Mouse (Mus musculus): Measurements from ENCODE around the gene Iqck. TPM values are rescaled to one million over a fixed set of nuclear protein-coding genes. Genes with fewer than 3 reads are reported as not detected.

The Iqck gene
- polyA plus RNA-seq, 1 experiment from 2014 or later = 3.8 TPM

GRCm38 (mm10) chr7:119002501-119002900 is 146.9 kb downstream of the Iqck start:
- H3K36me3 ChIP-seq (ENCODE audit: control insufficient read depth, insufficient read depth, low read length) = no peaks in the 10 kb centered on the region
- H3K9ac ChIP-seq (ENCODE audit: low read depth, low read length) = no peak overlapping the region
- ATAC-seq = no peak
- no peak overlapping the region for H3K27ac ChIP-seq (ENCODE audit: low read depth, low read length)
- WGBS = 45% methylated on average over 2 of the region's 2 CpGs
- H3K4me1 ChIP-seq (ENCODE audit: control insufficient read depth, insufficient read depth, low read depth, low read length) = no peaks in the 10 kb centered on the region
- no peak overlapping the region for H3K4me2 ChIP-seq (ENCODE audit: low read length)
- H3K27me3 ChIP-seq (replicated peaks; ENCODE audit: control insufficient read depth, insufficient read depth, low read length) = no peaks in the 10 kb centered on the region
- H3K4me3 ChIP-seq (ENCODE audit: low read length) = no peak overlapping the region
- no peaks in the 10 kb centered on the region for H3K9me3 ChIP-seq (ENCODE audit: control insufficient read depth, low read length)

DNA sequence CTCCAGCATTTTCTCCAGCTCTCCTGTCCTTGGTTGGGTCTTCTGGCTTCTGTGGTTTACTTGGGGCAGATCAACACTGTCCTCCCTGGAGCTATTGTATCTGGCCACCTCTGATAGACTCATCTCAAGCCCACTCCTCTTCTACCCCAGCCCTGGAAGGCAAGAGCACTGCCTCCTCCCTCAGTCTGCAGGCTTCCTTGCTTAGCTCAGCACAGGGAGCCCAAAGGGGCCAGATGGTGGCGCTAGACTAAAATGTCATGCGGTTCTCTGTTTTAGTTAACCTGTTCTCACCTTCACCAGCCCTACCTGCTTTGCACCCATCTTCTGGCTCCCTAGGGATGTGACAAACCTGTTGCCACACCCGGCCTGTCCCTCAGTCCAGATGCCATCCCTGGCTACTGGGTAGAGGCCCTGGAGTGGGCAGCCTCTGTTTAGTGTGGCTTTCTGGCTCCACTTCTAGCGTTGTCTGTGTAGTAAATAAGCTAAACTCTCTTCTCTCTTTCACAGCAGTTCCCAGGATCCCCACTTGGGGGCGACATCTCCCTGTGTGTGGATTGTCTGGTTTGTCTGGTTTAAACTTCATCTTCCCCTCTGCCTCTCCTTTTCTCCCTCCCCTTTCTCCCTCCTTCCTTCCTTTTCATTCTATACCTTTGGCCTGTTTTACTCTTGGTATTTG is 155.4 kb downstream of the Iqck start:
- peak; percentile 83 for ATAC-seq
- H3K9ac ChIP-seq (ENCODE audit: low read depth, low read length) = no peak overlapping the region
- no peaks in the 10 kb centered on the region for H3K4me1 ChIP-seq (ENCODE audit: control insufficient read depth, insufficient read depth, low read depth, low read length)
- no peaks in the 10 kb centered on the region; the same call in 1 of the 2 replicates for H3K27me3 ChIP-seq (replicated peaks; ENCODE audit: control insufficient read depth, insufficient read depth, low read length)
- H3K4me2 ChIP-seq (ENCODE audit: low read length) = no peak overlapping the region
- no peak overlapping the region for H3K4me3 ChIP-seq (ENCODE audit: low read length)
- no peaks in the 10 kb centered on the region for H3K9me3 ChIP-seq (ENCODE audit: control insufficient read depth, low read length)
- no peaks in the 10 kb centered on the region for H3K36me3 ChIP-seq (ENCODE audit: control insufficient read depth, insufficient read depth, low read length)
- 18% methylated on average over 5 of the region's 5 CpGs for WGBS
- no peak overlapping the region for H3K27ac ChIP-seq (ENCODE audit: low read depth, low read length)

DNA sequence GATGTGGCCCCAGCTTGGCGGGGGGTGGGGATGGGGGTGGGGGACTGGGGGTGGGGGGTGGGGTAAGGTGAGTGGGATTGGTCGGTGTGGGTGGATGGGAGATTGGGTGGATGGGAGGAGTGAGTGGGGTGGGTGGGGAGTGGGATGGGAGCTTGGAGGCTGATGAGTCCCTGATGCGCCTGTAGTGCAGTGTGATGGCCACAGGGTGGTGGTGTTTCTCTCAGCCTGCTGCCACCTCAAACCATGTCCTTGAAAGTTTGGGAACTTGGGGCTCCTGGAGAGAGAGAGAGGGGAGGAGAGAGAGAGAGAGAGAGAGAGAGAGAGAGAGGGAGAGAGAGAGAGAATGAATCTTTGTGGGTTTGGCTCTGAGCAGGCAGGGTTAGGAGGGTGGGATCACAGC is 160.2 kb downstream of the Iqck start:
- Histone ChIP-seq H3K27ac (ENCODE audit: low read depth, low read length) (no peak overlapping the region), H3K9ac (ENCODE audit: low read depth, low read length) (no peak overlapping the region), H3K27me3 (replicated peaks; ENCODE audit: control insufficient read depth, insufficient read depth, low read length) (no peaks in the 10 kb centered on the region), H3K36me3 (ENCODE audit: control insufficient read depth, insufficient read depth, low read length) (no peaks in the 10 kb centered on the region), H3K4me1 (ENCODE audit: control insufficient read depth, insufficient read depth, low read depth, low read length) (no peaks in the 10 kb centered on the region), H3K4me2 (ENCODE audit: low read length) (no peak overlapping the region), H3K4me3 (ENCODE audit: low read length) (no peak overlapping the region), H3K9me3 (ENCODE audit: control insufficient read depth, low read length) (no peaks in the 10 kb centered on the region)
- ATAC-seq = no peak
- WGBS = 0% methylated on average over 3 of the region's 3 CpGs

GRCm38 (mm10) chr7:119019537-119019936 is 164.0 kb downstream of the Iqck start:
- H3K4me2 ChIP-seq (ENCODE audit: low read length) = no peak overlapping the region
- no peaks in the 10 kb centered on the region for H3K27me3 ChIP-seq (replicated peaks; ENCODE audit: control insufficient read depth, insufficient read depth, low read length)
- no peaks in the 10 kb centered on the region for H3K4me1 ChIP-seq (ENCODE audit: control insufficient read depth, insufficient read depth, low read depth, low read length)
- 15% methylated on average over 4 of the region's 4 CpGs for WGBS
- ATAC-seq = peak; percentile 86
- H3K4me3 ChIP-seq (ENCODE audit: low read length) = no peak overlapping the region
- H3K36me3 ChIP-seq (ENCODE audit: control insufficient read depth, insufficient read depth, low read length) = no peaks in the 10 kb centered on the region
- no peaks in the 10 kb centered on the region for H3K9me3 ChIP-seq (ENCODE audit: control insufficient read depth, low read length)
- no peak overlapping the region for H3K9ac ChIP-seq (ENCODE audit: low read depth, low read length)
- H3K27ac ChIP-seq (ENCODE audit: low read depth, low read length) = no peak overlapping the region

Other genes starting within 250 kb of the Iqck start
- gene Gde1, start 150.0 kb upstream of the Iqck start, polyA plus RNA-seq (2015; fragmentation: Nextera tagmentation; extraction: Ambion mirVana) = 226 and 249 TPM in 2 replicates
- gene Ccp110, start 143.2 kb upstream of the Iqck start, polyA plus RNA-seq (2015; fragmentation: Nextera tagmentation; extraction: Ambion mirVana) = 22.9 and 29.2 TPM in 2 replicates
- gene Vps35l, start 115.5 kb upstream of the Iqck start, polyA plus RNA-seq (2015; fragmentation: Nextera tagmentation; extraction: Ambion mirVana) = 91.9 and 102 TPM in 2 replicates
- gene Knop1, start 502 bp downstream of the Iqck start, polyA plus RNA-seq (2015; fragmentation: Nextera tagmentation; extraction: Ambion mirVana) = 53.2 and 59.1 TPM in 2 replicates
- gene Gprc5b, start 139.5 kb downstream of the Iqck start, polyA plus RNA-seq (2015; fragmentation: Nextera tagmentation; extraction: Ambion mirVana) = 7.3 and 8.4 TPM in 2 replicates